Mouse (Mus musculus): Measurements from ENCODE around the gene Prcp. TPM values are rescaled to one million over a fixed set of nuclear protein-coding genes. Genes with fewer than 3 reads are reported as not detected.

Gene Prcp
- 14.6 and 15.1 TPM in 2 replicates for polyA plus RNA-seq (2012; rRNA removed)

GRCm38 (mm10) chr7:92874116-92874675, at the start of gene Prcp, which contains the start of gene Ddias:
Gene Prcp, plus strand, starts transcription at chr7:92874470.
Gene Ddias, minus strand, starts transcription at chr7:92874247.
- no peak for DNase-seq (ENCODE audit: low read depth)

DNA sequence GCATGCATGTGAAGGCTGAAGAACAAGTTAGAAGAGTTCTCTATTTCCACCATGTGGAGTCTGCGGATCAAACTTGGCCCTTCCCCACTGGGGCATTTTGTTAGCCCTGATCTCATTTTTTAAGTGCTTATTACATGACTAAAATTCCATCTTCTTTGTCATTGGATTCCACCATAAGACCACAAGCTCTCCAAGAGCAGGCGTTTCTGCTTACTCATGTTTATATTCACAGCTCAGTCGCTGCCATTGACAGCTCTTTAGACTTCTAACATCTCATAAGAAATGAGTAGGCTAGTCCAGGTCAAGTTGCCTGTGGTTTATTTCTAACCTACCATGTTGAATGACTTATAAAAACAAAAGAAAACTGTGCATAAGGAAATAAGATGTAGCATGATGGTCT, 48.0 kb upstream of the Prcp start:
- DNase-seq (ENCODE audit: low read depth): no peak

DNA sequence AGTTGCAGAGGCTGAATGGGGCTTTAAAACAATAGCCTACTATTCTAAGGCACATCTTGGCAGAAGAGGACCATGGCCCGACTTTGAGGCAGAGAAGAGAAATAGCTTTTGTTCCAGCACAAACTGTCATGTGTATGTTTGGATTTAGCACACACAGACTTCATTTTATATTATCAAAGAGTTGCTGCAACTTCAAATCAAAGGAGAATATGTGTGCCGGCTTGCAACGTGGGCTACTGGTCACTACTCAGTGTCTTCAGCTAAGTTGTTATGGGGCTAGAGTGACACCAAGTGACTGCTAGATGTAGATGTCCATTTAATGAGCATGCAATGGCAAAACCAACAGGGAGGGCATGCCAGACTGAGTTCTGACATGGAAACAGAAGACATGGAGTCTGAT, 46.3 kb upstream of the Prcp start:
- no peak for DNase-seq (ENCODE audit: low read depth)

DNA sequence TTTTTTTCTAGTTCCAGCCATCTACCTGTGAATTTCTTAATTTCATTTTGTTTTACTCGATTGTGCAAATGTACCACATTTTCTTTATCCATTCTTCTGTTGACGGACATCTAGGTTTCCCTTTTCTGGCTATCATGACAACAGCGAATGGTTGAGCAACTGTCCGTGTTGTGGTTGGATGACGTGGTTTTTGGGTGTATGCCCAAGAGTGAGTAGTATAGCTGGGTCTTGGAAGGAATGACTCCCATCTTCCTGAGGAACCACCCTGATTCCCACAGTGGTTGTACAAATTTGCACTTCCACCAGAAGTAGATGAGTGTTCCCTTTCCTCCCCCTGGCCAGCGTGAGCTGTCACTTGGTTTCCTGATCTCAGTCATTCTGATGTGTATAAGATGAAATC, 41.9 kb upstream of the Prcp start:
- no peak for DNase-seq (ENCODE audit: low read depth)

DNA sequence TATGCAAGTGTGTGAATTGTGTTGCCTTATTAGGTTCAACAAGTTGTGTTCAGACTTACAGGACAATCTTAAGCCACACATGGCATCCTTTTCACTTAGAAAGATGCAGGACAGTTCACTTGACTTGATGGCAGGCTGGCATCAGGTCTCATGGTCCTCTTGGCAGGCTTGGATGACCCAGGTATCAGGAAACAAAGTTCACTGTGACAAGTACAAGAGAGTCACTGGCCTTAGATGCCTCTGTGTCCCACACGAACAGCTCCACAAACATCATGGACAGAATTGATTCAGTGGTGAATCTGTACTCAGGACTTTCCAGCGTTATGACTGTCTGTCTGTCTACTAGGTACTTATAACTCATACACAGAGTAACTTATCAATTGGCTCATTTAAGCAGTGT, 39.9 kb upstream of the Prcp start:
- DNase-seq (ENCODE audit: low read depth): no peak

DNA sequence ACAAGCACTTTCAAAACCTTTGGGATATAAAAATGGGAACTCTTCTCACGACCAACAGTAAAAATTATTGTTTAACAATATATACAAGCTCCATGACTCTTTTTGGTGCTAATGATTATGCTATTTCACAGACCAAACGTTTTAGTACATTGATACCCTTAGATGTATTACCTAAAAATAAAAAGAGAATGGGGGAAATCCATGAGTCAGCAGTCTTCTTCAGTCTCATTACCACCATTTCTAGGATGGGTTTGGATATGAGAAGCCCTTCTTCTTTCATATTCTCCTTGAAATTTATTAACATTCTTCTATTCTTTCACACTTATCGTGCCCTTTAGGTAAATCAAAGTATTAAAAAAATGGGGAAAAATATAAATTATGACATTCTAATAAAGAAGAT, 37.8 kb upstream of the Prcp start:
- DNase-seq (ENCODE audit: low read depth): no peak

GRCm38 (mm10) chr7:92837226-92837625, 37.0 kb upstream of the Prcp start:
- DNase-seq (ENCODE audit: low read depth): no peak

GRCm38 (mm10) chr7:92837907-92838306, 36.4 kb upstream of the Prcp start:
- no peak for DNase-seq (ENCODE audit: low read depth)

- DNase-seq (ENCODE audit: low read depth): no peak
Measured at GRCm38 (mm10) chr7:92842254-92842653, 32.0 kb upstream of the Prcp start.

DNA sequence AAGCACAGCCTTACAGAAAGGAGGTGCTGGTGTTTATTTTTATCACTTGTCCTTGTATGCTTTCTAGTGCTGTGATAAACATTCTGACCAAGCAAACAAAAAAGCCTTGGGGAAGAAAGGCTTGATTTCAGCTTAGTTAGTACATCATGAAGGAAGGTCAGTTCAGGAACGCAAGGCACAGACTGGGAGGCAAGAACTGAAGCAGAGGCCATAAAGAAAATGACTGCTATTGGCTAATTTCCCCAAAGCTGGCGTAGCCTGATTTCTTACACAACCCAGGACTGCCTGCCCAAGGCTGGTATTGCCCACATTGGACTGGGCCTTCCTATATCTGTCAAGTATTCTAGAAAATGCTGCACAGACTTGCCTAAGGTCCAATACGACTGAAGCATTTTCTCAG, 26.0 kb upstream of the Prcp start:
- DNase-seq (ENCODE audit: low read depth): peak; percentile 34

DNA sequence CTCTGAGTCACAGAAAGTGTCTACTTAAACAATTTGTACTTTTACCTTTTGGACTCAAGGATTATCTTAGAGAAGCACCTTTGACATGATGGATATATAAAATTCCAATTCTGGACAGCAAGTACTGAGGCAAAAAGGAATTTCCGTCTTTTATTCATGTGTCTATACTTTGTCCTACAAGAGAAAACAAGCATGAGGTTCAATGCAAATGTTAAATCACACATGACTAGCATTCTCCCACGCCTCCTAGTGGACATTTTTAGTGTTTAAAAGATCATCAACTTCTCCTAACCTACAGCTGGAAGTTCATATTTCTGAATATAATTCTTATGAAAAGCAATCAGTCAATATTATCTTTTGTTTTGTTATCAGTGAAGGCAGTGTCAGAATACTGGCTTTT, 7.7 kb upstream of the Prcp start:
- DNase-seq (ENCODE audit: low read depth): no peak

DNA sequence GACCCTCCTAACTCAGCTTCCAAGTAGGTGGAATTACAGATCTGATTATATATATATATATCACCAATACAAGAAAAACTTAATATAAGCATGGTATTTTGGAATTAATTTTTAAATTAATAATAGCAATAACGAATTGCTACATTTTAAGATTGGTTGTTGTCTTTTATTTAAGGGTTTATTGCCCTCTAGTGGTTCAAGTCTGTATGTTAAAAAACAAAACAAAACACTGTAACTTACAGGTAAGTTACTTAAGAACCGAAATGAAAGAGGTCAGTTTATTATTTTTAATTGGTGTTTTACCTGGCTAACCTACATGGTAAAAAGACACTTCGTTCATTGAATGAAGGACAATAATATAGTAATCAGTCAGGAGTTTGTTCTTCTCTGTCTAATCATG, 4.1 kb upstream of the Prcp start:
- no peak for DNase-seq (ENCODE audit: low read depth)

GRCm38 (mm10) chr7:92871596-92871995, 2.7 kb upstream of the Prcp start:
- DNase-seq (ENCODE audit: low read depth): no peak

GRCm38 (mm10) chr7:92874761-92875408, 615 bp downstream of the Prcp start:
- no peak for DNase-seq (ENCODE audit: low read depth)

- DNase-seq (ENCODE audit: low read depth): no peak
Measured at GRCm38 (mm10) chr7:92876066-92876465, 1.8 kb downstream of the Prcp start.

DNA sequence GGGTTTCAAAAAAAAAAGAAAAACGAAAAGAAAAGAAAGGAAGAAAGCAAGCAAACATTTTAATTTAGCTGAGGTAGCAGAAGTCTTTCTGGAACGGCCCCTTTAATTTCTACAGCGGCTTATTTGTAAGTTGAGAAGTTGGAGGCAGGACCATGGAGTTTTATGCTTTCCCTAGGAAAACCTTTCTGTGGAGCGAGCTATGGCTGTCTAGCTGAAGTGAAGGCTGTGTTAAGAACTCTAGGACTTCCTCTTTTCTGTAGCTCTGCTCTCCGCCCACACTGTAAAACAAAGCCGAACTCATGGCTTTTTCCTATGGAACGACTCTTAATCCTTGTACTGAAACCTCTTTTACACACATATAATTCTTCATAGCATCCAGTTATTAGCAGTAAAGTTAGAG, 2.3 kb downstream of the Prcp start:
- no peak for DNase-seq (ENCODE audit: low read depth)

DNA sequence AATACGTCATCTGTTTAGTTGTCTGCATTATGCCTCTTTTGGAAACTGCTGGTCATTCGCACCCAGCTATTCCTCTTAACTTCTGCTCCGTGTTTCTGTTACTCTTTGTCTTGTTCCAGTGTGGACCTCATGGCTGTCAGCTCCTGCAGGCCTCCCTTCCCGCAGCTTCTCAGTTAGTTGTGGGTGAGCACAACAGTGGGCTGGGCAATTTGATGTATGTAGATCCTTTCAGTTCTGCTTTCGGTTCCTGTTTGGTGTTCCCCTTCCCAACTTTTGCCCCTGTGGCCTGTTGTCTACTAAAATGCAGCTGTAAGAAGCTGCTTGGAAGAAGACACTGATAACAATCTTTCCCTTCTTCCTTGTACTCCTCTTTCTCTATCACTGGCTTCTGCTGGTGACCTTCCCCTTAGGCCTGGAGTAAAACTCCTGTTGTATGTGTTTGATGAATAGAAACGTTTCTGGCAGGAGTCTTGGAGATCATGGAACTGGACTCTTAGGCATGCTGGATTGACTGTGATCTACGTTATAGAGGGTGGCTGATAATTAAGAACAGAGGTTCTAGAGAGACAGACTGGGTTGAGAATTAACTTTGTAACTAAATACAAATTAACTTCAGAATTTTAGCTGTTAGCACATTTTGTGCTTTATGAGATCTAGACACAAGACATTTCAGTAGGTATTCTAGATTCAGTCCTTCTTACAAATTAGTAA, 4.5 kb downstream of the Prcp start:
- DNase-seq (ENCODE audit: low read depth): no peak

- no peak for DNase-seq (ENCODE audit: low read depth)
Measured at GRCm38 (mm10) chr7:92883850-92884716, 9.8 kb downstream of the Prcp start.

DNA sequence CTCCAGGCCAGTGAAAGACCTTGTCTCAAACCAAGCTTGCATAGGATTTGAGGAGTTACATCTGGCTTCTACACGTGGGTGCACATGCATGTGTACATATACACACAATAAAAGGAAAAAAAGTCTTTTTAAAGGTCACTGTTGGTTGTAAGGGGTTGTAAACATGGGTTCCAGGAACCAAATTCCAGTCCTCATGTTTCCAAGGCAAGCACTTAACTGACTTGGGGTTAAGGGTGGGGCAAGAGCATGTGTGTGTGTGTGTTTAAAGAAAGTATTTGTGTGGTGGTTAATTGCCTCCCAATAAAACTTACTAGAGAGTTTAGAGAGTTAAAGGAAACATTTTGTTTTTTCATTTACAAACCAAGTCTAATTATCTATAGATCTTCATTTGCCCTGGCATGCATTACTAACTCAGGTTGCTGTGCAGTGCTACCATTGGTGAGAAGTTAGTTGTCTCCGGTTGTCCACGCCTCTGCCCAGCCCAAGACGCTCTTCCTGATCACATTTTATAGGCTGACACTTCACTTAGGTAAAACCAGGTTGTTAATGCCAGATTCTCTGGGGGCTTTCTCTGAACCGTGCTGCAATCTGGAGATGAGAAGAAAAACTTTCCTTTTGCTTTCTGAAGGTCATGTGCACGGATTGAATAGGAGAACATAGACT, 10.9 kb downstream of the Prcp start:
- DNase-seq (ENCODE audit: low read depth): no peak

GRCm38 (mm10) chr7:92886801-92887200, 12.5 kb downstream of the Prcp start:
- DNase-seq (ENCODE audit: low read depth): no peak

- no peak for DNase-seq (ENCODE audit: low read depth)
Measured at GRCm38 (mm10) chr7:92887230-92887629, 13.0 kb downstream of the Prcp start.

- no peak for DNase-seq (ENCODE audit: low read depth)
Measured at GRCm38 (mm10) chr7:92890211-92890610, 15.9 kb downstream of the Prcp start.

All from gonadal fat pad, adult 2 months (tissue).